Mouse (Mus musculus) urinary bladder, postnatal 10 days (tissue): ENCODE measurements around the gene Papss2.
A peak's percentile ranks its signal among the peaks of the same experiment; 100 is the strongest.

Experiments used
- DNase-seq: peaks from one replicate; pipeline ENCODE4 v3.0.0; 2022; ENCODE audit warnings: low spot score

The Papss2 gene

DNA sequence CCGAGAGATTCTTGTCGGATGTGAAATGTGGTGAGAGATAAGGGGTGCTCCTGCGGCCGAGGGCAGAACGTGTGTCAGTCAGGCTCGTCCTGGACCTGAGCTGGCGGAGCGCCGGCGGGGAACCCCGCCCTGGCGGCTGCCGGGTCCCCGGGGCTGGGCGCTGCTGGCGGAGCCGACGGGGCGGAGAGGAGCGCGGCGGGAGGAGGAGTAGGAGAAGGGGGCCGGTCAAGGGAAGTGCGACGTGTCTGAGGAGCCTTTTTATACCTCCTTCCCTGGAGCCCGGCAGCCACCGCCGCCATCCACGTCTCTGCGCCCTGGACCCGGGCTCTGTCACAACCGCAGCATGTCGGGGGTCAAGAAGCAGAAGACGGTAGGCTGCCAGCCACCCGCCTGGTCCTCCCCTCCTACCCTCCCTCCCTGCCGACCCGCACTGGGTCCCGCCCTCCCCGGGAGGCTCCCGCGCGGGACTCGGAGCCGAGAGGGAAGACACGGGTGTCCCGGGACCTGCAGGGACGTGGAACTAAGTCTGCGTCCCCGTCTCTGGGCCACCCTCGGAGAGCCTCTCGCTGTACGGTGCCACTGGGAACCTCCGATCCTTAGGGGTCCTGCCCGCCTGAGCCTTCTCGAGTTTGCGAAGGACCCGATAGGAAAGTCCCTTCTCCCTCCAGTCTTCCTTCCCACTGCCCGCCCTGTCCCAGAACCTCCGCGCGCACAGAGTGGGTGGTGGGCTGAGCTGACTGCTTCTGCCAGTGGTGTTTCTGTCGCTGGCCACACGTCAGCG is at the start of gene Papss2:
Gene Papss2, plus strand, starts transcription at position 285 of the 781 bp plus-strand sequence.
- DNase-seq = peak; percentile 16

DNA sequence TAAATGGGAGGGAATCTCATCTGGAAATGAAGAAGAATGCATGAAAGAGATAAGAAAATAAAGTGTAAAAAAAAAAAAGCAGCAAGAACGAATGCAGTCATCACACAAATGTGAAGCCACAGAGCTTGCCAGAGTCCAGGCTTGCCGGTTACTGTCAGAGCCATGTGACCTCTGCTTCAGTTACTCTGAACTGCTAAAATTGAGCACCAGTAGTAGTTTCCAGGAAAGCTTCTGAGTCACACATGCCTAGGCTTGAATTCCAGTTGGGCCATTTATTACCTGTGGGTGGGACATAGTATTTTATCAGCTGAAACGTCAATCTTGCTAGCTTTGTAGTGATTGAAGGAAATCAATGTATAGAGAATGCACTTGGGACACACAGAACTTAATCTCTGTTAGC is 48.2 kb upstream of the Papss2 start:
- DNase-seq = no peak

DNA sequence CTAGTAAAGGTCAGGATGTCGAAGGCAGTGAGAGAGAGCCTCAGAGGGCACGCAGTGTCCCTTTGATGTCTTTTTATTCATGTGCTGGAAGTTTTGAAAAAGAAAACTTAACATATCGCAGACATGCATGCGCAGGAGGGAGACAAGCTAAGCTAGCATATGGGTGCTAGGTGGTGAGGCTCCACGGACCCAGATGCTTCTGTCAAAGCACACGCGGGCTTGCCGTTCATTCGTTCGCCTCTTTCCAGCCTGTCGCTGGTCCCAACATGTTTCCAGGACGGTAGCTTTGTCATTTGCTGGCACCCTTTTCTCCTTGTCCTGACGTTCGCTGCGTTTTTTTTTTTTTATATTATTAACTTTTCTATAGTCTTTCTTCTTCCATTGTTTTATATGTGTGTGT is 47.4 kb upstream of the Papss2 start:
- no peak for DNase-seq

DNA sequence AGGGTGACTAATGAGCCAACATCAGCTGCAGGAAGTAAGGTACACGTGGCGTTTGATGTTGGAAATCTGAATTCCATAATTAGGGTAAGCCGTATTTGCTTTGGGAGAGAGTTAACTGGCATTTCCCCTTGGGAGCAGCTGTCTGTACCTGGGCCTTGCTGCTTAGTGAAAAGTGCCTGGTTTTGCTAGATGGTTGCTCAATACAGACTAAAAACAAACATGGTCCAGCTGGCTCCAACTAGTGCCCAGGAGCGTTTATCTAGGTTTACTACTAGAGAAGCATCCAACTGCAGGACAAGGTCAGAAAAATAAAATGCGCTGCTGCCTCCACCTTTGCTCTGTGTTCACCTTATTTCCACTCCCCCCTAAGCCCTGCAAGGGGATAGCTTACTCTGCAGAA is 45.1 kb upstream of the Papss2 start:
- no peak for DNase-seq

DNA sequence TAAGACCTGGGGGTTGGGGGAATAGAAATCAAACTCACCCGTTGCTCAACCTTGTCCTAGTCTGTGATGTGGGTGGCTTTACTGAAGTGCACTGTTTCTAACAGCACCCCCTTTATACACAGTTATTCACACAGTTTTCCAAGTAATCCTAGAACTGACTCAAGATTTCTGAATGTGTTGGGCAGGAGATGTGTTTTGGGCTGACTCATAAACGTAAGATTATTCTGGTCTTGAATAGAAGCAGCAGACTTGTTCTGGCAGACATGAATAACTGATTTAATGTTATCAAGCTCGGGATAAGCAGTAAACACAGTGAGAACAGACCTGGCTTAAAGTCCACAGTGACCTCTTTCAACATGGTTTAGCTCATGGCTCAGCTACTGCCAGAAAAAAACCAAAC is 44.1 kb upstream of the Papss2 start:
- DNase-seq = no peak

DNA sequence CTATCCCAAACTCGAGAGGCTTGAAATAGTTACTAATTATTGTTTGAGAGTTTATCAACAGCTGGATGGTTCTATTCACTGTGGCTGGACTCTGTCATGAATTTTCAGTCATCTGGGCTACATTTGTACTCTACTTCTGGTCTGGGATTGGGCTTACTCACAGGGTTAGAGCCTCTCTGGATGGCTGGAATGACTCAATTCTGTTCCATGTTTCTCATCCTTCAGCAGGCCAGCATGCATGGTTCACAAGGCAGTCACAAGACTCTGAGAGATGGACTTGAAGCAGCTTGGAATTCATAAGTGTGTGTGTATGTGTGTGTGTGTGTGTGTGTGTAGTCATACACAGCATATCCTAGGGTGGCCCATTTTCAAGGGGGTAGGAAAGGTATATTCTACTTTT is 43.5 kb upstream of the Papss2 start:
- no peak for DNase-seq

DNA sequence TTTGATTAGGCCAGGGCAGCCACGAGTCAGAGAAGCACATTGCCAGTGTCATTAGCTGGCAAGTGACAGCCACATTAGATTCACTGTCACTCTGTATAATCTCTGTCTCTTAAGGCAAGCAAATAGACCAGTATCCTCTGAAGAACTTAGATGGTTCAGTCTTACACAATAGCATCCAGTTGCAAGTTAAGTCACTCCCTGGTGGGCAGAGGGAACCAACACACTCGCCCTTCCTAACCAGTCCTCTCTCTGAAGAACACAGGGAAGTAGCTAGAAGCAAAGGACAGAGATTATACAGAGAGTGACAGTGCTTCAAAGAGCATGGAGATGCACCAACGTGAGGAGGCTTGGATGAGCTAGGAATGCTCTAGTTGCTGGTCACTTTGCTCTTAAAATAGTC is 42.3 kb upstream of the Papss2 start:
- no peak for DNase-seq

DNA sequence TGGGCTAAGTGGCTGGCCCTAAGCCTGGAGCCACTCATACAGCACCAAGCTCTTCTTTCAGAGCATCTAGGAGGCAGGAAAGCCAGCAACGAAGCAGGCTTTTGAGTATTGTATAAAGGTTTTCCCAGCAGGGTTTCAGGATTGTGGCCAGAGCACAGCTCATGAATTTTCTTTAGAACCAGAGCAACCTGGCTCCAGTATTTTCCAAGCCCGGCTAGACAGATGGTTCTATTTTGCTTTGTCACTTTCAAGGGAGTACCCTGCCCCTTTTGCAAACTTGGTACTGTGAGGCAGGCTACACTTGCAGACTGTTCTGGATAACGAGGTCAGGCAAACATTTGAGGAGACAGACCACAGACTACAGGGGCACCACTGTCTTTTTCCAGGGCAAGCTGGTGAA is 40.3 kb upstream of the Papss2 start:
- DNase-seq = no peak

DNA sequence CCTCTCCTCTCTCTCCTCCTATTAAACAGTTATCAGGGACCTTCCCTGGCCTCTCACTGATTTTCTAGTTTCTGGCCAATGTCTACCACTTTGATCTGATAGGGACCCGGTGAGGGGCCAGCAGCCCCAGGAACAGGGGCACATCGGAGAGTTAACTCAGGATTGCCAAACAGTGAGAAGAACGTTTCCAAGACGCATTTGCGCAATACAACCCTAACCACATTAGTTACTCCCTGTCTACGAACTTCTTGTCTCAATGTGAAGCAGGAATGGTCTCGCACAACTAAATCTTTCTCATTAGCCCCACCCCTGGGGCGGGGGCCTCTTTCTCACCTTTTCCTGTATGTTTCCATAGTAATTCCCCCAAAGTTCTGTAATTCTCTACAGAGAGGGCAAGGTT is 28.6 kb upstream of the Papss2 start:
- no peak for DNase-seq

DNA sequence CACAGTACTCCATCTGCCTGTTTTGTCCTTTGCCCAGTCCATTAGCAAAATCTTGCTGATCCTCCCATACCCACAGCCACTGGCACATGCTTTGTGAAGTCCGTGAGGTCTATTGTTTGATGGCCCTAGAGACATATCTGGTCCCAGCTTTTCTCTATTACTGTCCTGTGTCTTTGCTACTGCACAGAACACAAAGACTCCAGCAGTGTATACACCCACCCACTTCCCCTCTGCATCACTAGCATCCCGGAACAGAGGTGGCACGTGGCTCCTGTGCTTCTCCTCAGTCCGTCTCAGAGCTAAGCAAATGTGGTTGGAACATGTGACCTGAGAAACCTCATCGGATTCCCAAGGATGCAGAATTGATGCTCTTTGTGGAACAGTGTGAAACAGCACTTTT is 28.1 kb upstream of the Papss2 start:
- no peak for DNase-seq

DNA sequence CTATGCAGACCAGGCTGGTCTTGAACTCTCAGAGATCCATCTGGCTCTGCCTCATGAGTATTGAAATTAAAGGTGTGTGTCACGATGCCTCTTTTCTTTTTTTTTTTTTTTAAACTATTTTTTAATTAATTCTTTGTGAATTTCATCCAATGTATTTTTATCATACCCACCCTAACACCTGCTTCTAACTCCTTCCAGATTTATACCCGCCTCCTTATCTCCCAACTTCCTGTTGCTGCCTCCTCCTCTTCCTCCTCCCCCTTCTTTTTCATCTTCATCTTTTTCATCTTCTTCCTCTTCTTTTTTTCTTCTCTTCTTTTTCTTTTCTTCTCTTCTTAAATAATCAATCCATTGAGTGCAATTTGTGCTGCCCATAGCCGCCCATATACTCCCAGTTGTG is 27.1 kb upstream of the Papss2 start:
- DNase-seq = no peak

DNA sequence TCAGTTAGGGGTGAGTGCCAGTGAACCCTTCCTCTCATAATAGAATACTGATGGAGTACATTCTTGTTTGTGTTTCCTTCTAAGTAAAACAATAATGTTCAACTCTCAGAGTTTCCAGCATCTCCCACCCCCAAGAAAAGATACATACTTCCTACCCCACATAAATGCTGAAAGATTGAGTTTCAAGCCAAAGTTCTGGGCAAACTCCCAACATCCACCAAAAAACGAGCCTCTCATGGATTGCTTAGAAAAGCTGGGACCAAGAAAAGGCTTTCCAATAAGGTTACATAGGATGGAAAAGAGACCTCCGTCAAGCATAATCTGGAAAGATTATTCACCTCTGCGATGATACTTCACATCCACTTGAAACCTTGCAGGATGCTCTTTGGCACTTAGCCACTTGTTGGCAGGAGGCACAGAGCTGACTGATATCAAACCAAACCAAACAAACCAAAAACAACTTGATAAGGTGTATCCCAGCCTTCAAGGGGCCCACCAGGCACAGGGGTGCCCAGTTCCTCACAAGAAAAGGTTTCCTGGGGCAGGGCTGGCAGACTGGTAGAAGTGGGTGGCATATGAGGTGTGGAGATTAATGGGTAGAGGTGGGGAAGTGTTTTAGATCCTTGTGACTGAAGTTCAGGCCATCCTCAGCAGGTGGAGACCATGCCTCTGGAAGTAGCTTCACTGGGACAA is 26.5 kb upstream of the Papss2 start:
- no peak for DNase-seq

DNA sequence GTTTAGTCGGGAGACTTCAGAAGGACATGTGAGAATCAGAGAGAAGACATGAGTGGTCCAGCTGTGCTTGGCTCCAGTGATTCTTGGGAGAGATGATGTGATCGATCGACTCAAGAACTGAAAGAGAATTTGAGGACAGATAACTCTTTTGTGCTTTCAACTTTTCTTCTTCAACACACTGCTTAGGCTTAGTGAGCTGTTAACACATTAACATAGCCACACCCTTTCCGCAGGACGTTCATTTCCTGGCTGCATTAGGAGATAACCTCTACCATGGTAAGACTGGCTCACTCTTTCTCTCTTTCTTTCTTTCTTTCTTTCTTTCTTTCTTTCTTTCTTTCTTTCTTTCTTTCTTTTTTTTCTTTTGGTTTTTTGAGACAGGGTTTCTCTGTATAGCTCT is 25.9 kb upstream of the Papss2 start:
- DNase-seq = no peak

DNA sequence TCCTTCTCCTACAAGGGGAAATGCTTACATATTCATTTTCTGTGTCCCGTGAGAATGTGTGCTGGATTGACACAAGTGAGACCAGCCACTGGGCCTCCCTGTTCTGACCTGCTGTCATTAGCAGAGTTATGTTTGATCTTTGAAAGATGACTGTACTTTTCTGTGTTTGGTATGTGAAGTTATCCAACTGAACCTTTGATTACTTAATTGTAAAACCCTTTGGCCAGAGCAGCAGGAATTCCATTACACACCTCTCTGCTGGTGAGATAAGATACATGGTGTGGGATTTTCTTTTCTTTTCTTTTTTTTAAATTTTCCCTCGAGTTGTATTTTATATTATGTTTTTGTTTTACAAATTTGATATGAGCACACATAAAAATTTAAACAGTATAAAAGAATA is 23.4 kb upstream of the Papss2 start:
- DNase-seq = no peak

DNA sequence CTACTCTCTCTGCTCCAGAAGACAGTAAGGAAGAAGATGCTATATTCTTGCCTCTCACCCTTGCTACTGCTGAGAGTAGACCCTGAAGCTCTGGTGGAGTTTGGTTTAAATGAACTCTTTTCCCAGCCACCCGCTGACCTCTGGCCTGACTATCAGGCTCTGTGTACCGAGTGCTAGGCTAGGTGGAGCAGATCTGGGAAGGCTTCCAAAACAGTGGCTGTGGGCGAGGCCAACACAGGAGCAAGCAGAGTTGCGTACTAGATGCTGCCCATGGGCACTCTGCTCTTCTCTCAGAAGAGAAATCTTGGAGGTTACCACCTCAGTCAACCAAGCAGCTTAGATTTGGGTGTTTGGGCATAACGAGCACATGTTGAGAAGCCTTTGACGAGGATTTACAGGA is 22.3 kb upstream of the Papss2 start:
- DNase-seq = no peak

DNA sequence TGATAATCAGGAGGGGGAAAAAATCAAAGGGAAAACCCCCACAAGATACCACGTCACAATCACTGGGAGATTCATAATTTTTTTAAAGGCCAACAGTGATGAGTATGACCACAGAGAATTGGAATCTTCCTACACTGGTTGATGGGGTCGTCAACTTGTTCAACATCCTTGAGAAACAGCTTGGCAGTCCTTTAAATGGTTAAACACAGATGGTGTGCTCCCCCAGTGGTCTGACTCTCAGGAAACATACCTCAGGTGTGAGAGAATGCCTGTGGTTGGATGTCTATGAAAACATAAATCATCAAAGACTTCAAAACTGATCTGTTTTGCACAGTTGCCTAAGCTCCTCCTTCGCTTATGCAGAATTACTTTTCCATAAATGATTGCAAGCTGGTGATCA is 20.7 kb upstream of the Papss2 start:
- DNase-seq = no peak

DNA sequence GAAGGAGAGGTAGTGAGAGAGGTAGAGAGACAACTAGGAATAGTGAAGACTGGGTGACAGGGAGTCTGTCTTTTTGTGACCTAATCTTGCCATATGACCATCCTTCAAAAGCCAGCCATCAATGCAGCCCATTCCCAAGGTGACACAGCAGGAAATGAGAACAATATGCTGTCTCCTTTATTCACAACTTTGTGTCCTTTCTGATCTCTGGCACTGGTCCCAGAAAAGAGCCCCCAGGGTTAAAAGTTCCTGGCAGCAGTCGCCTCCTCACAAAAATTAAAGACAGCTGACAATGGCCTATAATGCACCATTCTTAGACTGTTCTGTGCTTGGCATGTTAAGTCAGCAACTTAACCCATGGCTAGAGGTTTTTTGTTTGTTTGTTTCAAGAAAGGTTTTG is 17.8 kb upstream of the Papss2 start:
- no peak for DNase-seq

DNA sequence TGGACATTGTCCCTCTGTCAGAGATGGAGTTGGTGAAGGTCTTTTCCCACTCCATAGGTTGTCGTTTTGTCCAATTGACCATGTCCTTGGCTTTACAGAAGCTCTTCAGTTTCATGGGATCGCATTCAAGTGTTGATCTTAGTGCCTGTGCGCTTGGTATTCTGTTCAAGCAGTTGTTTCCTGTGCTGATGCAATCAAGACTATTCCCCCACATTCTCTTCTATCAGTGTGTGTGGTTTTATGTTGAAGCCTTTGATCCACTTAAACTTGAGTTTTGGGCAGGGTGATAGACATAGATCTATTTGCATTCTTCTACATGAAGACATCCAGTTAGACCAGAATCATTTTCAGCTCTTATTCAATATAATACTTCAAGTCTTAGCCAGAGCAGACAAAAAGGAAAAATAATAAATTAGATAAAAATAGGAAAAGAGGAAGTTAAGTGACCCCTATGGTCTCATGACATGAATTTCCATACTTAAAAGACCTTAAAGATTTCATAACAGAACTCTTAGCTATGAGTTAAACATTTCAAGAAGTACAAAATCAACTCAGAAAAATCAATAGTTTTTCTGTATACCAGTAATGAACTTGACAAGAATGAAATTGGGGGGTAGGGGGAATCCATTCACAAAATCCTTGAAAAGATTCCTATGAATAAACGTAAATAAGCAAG is 12.4 kb upstream of the Papss2 start:
- no peak for DNase-seq

DNA sequence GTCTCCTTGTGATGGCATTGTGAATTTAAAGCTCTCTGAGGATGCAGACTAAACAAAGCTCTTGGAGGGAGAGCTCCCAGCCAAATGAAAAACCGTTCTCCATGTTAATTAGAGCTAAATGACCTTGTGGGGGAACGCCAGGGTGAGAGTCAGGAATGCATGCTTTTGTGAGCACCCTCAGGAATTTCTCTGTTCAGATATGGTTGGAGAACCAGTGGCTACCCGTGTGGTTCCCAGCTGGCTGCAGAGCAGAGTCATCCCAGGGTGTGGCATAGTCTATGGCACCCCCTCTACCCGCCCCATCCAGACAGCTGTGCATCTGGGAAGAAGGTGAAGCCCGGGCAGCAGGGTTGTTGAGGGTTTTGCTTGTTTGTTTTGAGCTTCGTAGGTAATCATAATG is 7.9 kb upstream of the Papss2 start:
- no peak for DNase-seq

DNA sequence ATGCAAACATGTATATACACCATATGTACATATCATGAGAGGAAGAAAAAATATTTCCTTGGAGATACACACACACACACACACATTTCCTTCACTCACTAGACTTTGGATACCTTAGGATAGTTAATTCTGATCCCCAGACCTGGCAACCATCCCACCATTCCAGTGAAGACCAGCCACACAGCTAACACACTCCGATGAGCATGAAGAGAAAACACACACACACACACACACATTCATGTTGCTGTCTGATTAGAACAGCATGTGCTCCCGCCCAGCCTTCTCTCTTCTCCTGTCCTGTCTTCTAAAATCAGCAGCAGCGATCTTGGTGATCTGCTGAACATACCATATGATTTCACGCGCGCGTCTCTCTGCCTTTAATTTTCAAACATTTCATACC is 2.8 kb upstream of the Papss2 start:
- no peak for DNase-seq

DNA sequence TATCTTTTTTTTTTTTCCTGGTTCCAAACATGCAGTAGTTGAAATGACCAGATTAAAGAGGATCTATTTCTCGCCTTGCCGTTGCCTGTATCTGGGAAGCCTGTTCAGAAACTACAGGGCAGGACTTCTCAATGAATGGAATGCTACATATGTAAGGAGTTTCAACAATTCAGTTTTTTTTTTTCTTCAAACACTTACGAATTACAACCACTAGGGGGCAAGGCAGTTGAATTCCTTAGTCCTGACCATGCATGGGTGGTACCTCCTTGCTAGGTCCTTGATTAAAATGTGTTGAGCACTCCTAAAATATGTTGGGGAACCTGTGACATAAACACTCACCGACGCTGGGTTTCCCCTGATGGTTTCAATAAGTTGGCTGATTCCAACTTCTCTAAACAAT is 1.7 kb upstream of the Papss2 start:
- DNase-seq = no peak

DNA sequence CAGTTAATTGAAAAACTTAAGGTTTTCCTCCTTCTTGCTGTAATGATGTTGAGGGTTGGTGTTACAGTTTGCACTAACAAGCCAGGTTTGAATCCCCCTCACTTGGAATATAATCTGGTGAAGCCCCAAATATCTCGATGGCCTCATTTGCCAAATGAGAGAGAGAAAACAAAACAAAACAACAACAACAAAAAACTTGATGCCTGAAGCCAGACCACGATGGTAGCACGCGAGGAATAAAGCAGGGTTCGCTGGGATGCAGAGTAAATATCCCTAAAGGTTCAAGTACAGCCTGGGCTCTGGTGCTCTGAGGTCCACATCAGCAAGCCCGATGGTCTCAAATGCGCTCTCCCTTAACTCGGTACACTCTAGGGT is 472 bp upstream of the Papss2 start:
- no peak for DNase-seq

DNA sequence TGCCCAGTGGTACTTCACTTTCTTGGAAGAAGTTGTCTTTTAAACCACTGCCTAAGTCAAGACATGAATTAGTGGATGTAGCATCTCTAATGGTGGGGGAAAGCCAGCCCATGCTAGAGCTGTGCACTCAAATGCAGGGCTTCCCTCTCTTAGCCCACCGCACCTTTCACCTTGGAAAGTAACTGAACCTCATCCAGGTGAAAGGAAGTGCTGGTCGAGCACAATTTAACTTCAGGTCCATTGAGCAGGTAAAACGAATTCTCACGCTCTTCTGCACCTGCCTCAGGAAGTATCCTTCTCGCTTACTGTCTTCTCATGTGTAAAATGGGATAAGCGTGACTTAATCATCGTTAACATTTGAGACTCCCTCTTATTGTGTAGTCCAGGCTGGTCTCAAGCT is 3.4 kb downstream of the Papss2 start:
- no peak for DNase-seq

DNA sequence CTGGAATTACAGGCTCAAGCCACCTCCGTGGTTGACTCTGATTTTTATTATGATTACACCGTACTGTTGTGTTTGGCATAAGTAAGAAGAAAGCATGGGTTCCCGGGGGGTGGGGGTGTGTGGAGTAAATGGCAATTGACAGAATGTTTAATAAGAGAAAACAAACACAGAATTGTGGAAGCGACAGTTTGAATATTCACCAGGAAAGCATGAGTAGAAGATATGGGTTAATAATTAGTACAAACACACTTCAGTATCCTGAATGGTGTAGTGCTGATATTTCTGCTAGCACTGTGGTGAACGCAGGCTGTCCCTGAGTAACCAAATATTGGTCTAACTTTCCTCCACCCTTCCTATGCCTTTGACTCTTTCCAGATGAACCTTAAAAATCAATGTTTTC is 3.8 kb downstream of the Papss2 start:
- DNase-seq = no peak
